Mouse (Mus musculus): ENCODE results near the gene Gm28539.
A peak's percentile ranks its signal among the peaks of the same experiment; 100 is the strongest.
"Not testable (repeated sequence)": the region's sequence is repeated elsewhere in the genome, so short reads cannot be mapped to it uniquely, and the experiment has no call there.

Gene Gm28539

DNA sequence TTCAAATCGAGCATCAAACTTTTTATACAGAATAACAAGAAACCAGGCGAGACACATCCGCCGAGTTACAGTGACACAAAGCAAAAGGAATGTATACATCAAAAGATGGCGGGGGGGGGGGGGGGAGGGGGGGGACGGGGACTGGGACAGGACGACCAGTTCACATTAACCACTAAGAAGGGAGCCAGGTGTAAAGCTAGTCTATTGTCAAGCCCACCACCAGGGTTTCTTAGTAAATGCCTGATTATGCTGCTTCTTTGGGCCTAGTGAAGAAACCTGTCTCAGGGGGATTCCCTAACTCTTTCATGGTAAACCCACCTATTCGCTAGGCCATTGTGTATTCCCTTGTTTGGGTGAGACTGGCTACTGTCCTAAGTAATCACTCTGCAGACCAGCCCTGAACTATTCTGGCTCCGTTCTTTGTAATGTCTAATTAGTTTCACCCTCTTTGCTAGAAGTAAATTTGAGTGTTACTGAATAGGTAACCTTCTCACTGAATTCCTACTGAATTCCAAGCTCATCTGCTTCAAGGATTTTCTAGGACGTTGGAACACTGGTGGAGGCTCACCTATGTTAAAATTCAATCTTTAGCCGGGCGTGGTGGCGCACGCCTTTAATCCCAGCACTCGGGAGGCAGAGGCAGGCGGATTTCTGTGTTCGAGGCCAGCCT lies 13.3 kb downstream of the Gm28539 start:
- DNase-seq (ENCODE audit: low spot score) = not testable (repeated sequence)

DNA sequence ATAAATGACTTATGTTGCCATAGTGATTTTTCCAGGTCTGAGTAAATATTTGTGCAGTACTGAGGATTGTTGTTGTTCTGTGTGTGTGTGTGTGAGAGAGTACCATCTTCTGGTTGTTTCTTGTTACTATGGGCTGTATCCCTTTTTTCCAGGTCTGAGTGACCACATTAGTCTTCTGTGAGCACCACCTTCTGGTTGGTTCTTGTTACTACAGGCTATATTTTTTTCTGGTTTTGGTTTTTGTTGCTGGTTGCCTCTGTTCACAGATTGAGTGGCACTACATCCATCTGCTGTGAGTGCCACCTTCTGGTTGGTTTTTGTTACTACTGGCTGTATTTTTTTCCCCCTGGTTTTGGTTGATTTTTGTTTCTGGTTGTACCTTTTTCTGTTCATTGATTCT lies 22.2 kb downstream of the Gm28539 start:
- DNase-seq (ENCODE audit: low spot score) = peak; percentile 46

DNA sequence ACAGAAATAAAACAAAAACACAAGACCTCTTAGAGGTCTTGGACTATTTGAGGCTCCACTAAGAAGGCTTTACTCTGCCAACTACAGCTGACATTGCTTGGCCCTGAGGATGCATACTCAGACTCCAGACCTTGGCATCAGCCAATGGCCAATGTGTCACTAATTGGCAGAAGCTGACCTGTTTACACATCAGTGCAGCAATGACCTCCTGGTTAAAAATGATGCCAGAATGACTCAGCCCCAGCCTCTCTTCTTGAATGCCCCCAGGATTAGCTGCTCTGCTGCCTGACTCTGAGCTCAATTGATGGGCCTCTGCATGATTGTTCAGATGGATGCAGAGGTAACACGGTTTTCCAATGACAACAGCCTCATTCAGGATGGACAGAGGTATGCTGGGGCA lies 23.8 kb downstream of the Gm28539 start:
- no peak for DNase-seq (ENCODE audit: low spot score)

- not testable (repeated sequence) for DNase-seq (ENCODE audit: low spot score)
Measured at GRCm38 (mm10) chr16:18870495-18870894, 34.1 kb downstream of the Gm28539 start.

- no peak for DNase-seq (ENCODE audit: low spot score)
Measured at GRCm38 (mm10) chr16:18876091-18876441, 39.7 kb downstream of the Gm28539 start.

- peak; percentile 90 for DNase-seq (ENCODE audit: low spot score)
Measured at GRCm38 (mm10) chr16:18876442-18877308, 40.3 kb downstream of the Gm28539 start, which contains the start of the genes Mrpl40 and Hira. TSS of gene Mrpl40 (minus strand) at chr16:18876862. TSS of gene Hira (plus strand) at chr16:18877037.

- DNase-seq (ENCODE audit: low spot score) = peak; percentile 77
Measured at GRCm38 (mm10) chr16:18877386-18878090, 41.2 kb downstream of the Gm28539 start.

DNA sequence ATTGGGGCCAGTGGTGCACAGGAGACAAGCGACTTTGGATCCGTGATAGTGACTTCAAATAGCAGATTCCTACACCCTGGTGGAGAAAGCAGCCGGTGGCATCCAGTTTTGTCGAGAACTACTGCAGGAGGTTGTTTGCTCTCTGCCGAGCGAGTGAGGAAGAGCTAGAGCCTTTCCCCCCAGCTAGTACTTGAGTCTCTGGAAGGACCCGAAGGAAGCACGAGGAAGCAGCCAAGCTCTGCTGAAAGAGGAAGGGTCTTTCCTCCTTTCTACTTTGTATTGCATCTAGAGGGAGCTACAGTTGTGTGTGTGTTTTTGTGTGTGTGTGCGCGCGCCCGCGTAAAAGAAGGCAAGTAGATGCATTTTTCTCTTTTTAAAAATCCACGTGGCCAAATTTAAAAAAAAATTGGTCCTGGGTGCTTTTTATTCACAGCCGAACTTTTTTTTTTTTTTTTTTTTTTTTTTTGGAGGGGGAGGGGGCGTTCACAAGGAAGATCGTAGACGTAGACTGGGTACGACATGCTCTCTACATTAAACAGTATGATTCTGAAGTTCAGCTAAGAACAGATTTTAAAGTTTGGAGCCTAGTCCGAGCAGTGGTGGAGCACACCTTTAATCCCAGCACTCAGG lies 41.8 kb downstream of the Gm28539 start:
- no peak for DNase-seq (ENCODE audit: low spot score)

- DNase-seq (ENCODE audit: low spot score) = no peak
Measured at GRCm38 (mm10) chr16:18884044-18884443, 47.7 kb downstream of the Gm28539 start.

DNA sequence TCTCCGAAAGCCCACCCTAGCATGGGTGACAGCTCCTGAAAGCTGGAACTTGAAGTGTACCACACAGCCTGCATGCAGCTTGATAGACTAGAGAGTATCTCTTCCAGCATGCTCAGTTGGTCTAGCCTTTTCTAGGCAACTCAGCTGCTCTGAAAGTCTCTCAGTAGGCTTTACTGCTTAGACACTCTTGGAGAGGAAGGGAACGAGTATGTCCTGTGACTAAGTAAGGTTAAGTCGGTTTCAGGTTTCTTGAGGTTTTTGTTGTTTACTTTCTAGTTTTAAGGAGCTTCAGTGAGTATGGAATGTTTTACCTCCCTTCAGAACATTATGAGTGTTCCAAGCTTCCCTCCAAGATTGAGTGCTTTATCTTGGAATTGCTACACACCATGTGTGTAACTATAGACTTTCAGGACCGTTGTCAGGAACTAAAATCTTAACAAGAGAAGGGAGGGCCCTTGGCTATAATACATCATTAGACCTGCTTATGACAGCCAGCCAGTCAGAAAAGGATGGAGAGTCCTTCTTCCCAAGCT lies 57.5 kb downstream of the Gm28539 start:
- no peak for DNase-seq (ENCODE audit: low spot score)

DNA sequence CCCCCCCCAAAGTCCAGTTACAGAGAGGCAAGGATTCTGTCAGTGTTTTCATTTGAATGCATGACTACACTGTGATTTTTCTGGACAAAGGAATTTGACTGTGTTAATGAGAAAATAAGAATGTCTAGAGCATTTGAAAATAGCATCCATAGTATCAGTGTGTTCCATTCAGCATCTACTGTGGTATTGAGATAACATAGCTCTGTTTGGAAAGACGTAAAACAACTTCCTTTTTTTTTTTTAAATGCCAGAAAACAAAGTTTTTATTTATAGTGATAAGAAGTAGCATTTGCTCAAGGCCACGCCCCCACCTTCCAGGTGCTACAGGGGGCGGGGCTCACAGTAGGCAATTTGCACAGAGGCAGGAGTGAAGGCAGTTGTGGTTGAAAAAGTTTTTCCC lies 58.9 kb downstream of the Gm28539 start:
- DNase-seq (ENCODE audit: low spot score) = no peak

GRCm38 (mm10) chr16:18896429-18896828 lies 60.0 kb downstream of the Gm28539 start:
- DNase-seq (ENCODE audit: low spot score) = no peak

GRCm38 (mm10) chr16:18905648-18906047 lies 69.3 kb downstream of the Gm28539 start:
- DNase-seq (ENCODE audit: low spot score) = no peak

GRCm38 (mm10) chr16:18916064-18916463 lies 79.7 kb downstream of the Gm28539 start:
- DNase-seq (ENCODE audit: low spot score) = no peak

DNA sequence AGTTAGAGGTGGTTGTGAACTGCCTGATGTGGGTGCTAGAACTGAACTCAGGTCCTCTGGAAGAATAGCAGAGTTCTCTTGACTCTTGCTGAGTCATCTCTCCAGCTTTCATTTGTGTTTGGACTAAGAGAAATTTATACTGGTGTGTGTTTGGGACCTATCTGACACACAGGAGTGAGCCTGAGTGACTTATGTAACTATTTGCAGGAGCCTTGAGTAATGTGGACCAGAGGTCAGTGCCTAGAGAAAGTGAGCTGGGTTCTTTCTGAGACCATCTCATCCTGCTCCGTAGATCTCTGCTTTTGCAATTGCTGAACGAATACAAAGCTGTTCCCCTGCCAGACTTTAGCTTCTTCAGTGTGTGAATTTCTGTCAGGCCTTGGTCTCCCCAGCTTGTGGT lies 85.4 kb downstream of the Gm28539 start:
- no peak for DNase-seq (ENCODE audit: low spot score)

- DNase-seq (ENCODE audit: low spot score) = no peak
Measured at GRCm38 (mm10) chr16:18927963-18928362, 91.6 kb downstream of the Gm28539 start.

- no peak for DNase-seq (ENCODE audit: low spot score)
Measured at GRCm38 (mm10) chr16:18938321-18939082, 102.1 kb downstream of the Gm28539 start.

GRCm38 (mm10) chr16:18943906-18944305 lies 107.5 kb downstream of the Gm28539 start:
- no peak for DNase-seq (ENCODE audit: low spot score)

GRCm38 (mm10) chr16:18948941-18949340 lies 112.6 kb downstream of the Gm28539 start:
- no peak for DNase-seq (ENCODE audit: low spot score)

DNA sequence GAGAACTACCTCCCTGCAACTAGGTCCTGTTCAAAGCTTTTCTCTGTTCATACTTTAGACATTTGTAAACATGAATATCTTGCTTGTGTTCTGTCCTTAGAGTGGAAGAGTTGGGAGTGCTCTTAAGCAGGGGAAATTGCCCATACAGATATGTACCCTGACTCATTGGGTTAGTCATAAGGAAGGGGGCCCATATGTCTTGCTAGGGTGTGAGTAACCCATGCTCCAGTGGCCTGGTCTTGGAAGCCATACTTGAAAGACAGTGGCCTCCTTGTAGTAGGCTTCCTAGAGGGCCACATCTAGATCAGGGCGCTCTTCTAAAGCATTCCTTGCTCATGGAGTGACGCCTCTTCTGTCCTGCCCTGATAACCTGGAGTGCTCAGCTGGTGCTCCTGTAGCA lies 114.0 kb downstream of the Gm28539 start:
- DNase-seq (ENCODE audit: low spot score) = no peak

- no peak for DNase-seq (ENCODE audit: low spot score)
Measured at GRCm38 (mm10) chr16:18952813-18953212, 116.4 kb downstream of the Gm28539 start.
